Mouse (Mus musculus) megakaryocyte, embryonic 14.5 days (primary cell): ENCODE results near the gene Tut1.

ENCODE experiments used
- FLI1 ChIP-seq: IDR thresholded peaks from 2 replicates; pipeline ENCODE4 v1.6.1; 2012; ENCODE audit warnings: low read length, inconsistent platforms, mixed read lengths
- GATA1 ChIP-seq: IDR thresholded peaks from 3 replicates; pipeline ENCODE4 v1.6.1; 2012; ENCODE audit warnings: mixed read lengths, low read length, inconsistent platforms, borderline replicate concordance

DNA sequence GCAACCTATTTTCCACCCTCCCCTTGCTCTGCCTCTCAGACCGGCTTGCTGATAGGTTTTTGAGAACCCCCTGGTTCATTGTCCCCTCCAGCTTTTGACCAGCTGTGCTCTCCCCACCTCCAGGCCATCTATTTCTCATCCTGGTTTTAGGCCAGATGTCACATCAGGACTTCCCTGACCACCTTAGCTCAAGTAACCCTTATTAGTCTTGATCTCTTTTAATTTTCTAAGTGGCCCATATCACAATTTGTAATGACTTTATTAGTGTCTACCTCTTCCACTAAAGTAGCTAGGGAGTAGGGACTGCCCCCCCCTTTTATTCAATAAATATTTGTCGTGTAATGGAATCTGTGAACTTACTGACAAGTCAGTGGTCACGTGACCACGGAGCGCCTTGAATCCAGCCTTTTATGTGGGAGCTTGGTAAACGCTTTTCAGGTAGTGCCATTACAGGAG is 32.8 kb upstream of the Tut1 start:
- no peak for TF ChIP-seq GATA1
- TF ChIP-seq FLI1, result no peak
